Mouse (Mus musculus) midbrain, embryonic 16.5 days (tissue): ENCODE results near the gene Gramd4. TPM values are rescaled to one million over a fixed set of nuclear protein-coding genes. Genes with fewer than 3 reads are reported as not detected.
"Not testable (repeated sequence)": the region's sequence is repeated elsewhere in the genome, so short reads cannot be mapped to it uniquely, and the experiment has no call there.

Experiments
- ATAC-seq: fragments of 200-750 bp; cut with Nextera tagmentation; 2 replicates; pipeline ENCODE4 v1.8.0; 2017; ENCODE audit warnings: moderate TSS enrichment
- H3K27ac ChIP-seq: fragments of 300-500 bp; sonication (generic); 2 replicates; pipeline ENCODE4 v1.5.1; 2014; ENCODE audit warnings: mild to moderate bottlenecking, low read length, mixed read lengths
- H3K27me3 ChIP-seq: fragments of 300-500 bp; sonication (generic); 2 replicates; pipeline ENCODE4 v1.6.1; 2014; ENCODE audit warnings: low read depth, low read length, mixed read lengths; ENCODE audit not compliant: control insufficient read depth, insufficient read depth
- H3K36me3 ChIP-seq: fragments of 300-500 bp; sonication (generic); 2 replicates; pipeline ENCODE4 v1.6.1; 2014; ENCODE audit warnings: mild to moderate bottlenecking, low read length, moderate library complexity, mixed read lengths; ENCODE audit not compliant: control insufficient read depth, insufficient read depth
- H3K4me1 ChIP-seq: fragments of 300-500 bp; sonication (generic); 2 replicates; pipeline ENCODE4 v1.6.1; 2014; ENCODE audit warnings: mild to moderate bottlenecking, low read length, mixed read lengths; ENCODE audit not compliant: control insufficient read depth, insufficient read depth
- H3K4me2 ChIP-seq: fragments of 300-500 bp; sonication (generic); 2 replicates; pipeline ENCODE4 v1.6.1; 2014; ENCODE audit warnings: mild to moderate bottlenecking, low read length, mixed read lengths
- H3K4me3 ChIP-seq: fragments of 300-500 bp; sonication (generic); 2 replicates; pipeline ENCODE4 v1.5.1; 2014; ENCODE audit warnings: low read depth, mild to moderate bottlenecking, low read length, moderate library complexity, mixed read lengths
- H3K9ac ChIP-seq: fragments of 300-500 bp; sonication (generic); 2 replicates; pipeline ENCODE4 v1.6.1; 2014; ENCODE audit warnings: low read depth, low read length, mixed read lengths
- H3K9me3 ChIP-seq: fragments of 300-500 bp; sonication (generic); replicated peaks from 2 replicates; pipeline ENCODE4 v1.6.1; 2014; ENCODE audit warnings: mild to moderate bottlenecking, low read length, mixed read lengths; ENCODE audit not compliant: control insufficient read depth, poor library complexity, severe bottlenecking
- WGBS: fragments of 180-500 bp; shearing (Covaris S2); extraction: QIAGEN DNeasy Blood & Tissue Kit; methylation state at CpG from one replicate; pipeline ENCODE4 v1.1.7; 2014; 5-methylcytosine and 5-hydroxymethylcytosine counted together
- polyA plus RNA-seq: library from polyadenylated mRNA; unstranded; fragments of >200 nt; fragmentation: Nextera tagmentation; extraction: Ambion mirVana; gene quantifications from 2 replicates; pipeline ENCODE4 v1.2.1, GENCODE M21; 2015

Gene Gramd4
- polyA plus RNA-seq, 1 experiment from 2014 or later: 36.7 TPM

- 71% methylated on average over 6 of the region's 6 CpGs for WGBS
- no peak for ATAC-seq
- no peaks in the 10 kb centered on the region for H3K36me3 ChIP-seq
Observed at GRCm38 (mm10) chr15:86172526-86172925, 115.0 kb downstream of the Gramd4 start.

GRCm38 (mm10) chr15:86173136-86173985 is 115.9 kb downstream of the Gramd4 start:
- no peak for ATAC-seq
- 37% methylated on average over 16 of the region's 16 CpGs for WGBS

More at GRCm38 (mm10) chr15:86172526-86172925, 115.0 kb downstream of the Gramd4 start:
- H3K9me3 ChIP-seq: no peaks in the 10 kb centered on the region
- no peaks in the 10 kb centered on the region for H3K27me3 ChIP-seq
- no peak overlapping the region for H3K9ac ChIP-seq
- no peak overlapping the region for H3K4me2 ChIP-seq
- H3K27ac ChIP-seq: no peak overlapping the region
- no peak overlapping the region for H3K4me3 ChIP-seq
- H3K4me1 ChIP-seq: peaks cover 13% of the 10 kb centered on the region

GRCm38 (mm10) chr15:86175253-86176050 is 118.0 kb downstream of the Gramd4 start:
- 94% methylated on average over 3 of the region's 3 CpGs for WGBS
- H3K36me3 ChIP-seq: no peaks in the 10 kb centered on the region
- no peak overlapping the region for H3K9ac ChIP-seq
- no peak for ATAC-seq
- no peaks in the 10 kb centered on the region for H3K27me3 ChIP-seq
- no peaks in the 10 kb centered on the region for H3K9me3 ChIP-seq
- H3K4me2 ChIP-seq: no peak overlapping the region
- H3K4me3 ChIP-seq: no peak overlapping the region
- H3K4me1 ChIP-seq: peaks cover 5% of the 10 kb centered on the region; the same call in 1 of the 2 replicates
- no peak overlapping the region for H3K27ac ChIP-seq

More at GRCm38 (mm10) chr15:86173136-86173985, 115.9 kb downstream of the Gramd4 start:
- Histone ChIP-seq H3K9ac (no peak overlapping the region), H3K27me3 (no peaks in the 10 kb centered on the region), H3K9me3 (no peaks in the 10 kb centered on the region), H3K4me1 (peaks cover 13% of the 10 kb centered on the region), H3K36me3 (no peaks in the 10 kb centered on the region), H3K4me2 (no peak overlapping the region), H3K27ac (no peak overlapping the region), H3K4me3 (no peak overlapping the region)

- no peaks in the 10 kb centered on the region for H3K9me3 ChIP-seq
- WGBS: 88% methylated on average over 10 of the region's 10 CpGs
- H3K4me3 ChIP-seq: no peak overlapping the region
- H3K4me1 ChIP-seq: peaks cover 5% of the 10 kb centered on the region; the same call in 1 of the 2 replicates
- no peak for ATAC-seq
- H3K9ac ChIP-seq: no peak overlapping the region
- no peak overlapping the region for H3K4me2 ChIP-seq
- no peaks in the 10 kb centered on the region for H3K36me3 ChIP-seq
- no peak overlapping the region for H3K27ac ChIP-seq
- no peaks in the 10 kb centered on the region for H3K27me3 ChIP-seq
Observed at GRCm38 (mm10) chr15:86176166-86176565, 118.7 kb downstream of the Gramd4 start.

GRCm38 (mm10) chr15:86176771-86177702 is 119.5 kb downstream of the Gramd4 start:
- Histone ChIP-seq H3K36me3 (no peaks in the 10 kb centered on the region), H3K9ac (no peak overlapping the region), H3K27me3 (no peaks in the 10 kb centered on the region), H3K4me3 (no peak overlapping the region), H3K9me3 (no peaks in the 10 kb centered on the region), H3K4me1 (peaks cover 9% of the 10 kb centered on the region), H3K27ac (no peak overlapping the region), H3K4me2 (no peak overlapping the region)
- WGBS: 81% methylated on average over 22 of the region's 22 CpGs
- 0 out of 2 replicates have a peak, but pooled peaks have one; percentile 30 for ATAC-seq

GRCm38 (mm10) chr15:86177703-86178251 is 120.3 kb downstream of the Gramd4 start:
- not testable (repeated sequence) for H3K4me3 ChIP-seq, H3K27ac ChIP-seq, H3K36me3 ChIP-seq, H3K9me3 ChIP-seq, H3K4me2 ChIP-seq, H3K27me3 ChIP-seq, H3K9ac ChIP-seq
- H3K4me1 ChIP-seq: peaks cover 16% of the 10 kb centered on the region
- 0 out of 2 replicates have a peak, but pooled peaks have one; percentile 29 for ATAC-seq
- WGBS: 79% methylated on average over 2 of the region's 2 CpGs

- Histone ChIP-seq H3K9ac (no peak overlapping the region), H3K4me2 (no peak overlapping the region), H3K27me3 (no peaks in the 10 kb centered on the region), H3K4me1 (peaks cover 14% of the 10 kb centered on the region), H3K27ac (no peak overlapping the region), H3K9me3 (no peaks in the 10 kb centered on the region), H3K36me3 (no peaks in the 10 kb centered on the region), H3K4me3 (no peak overlapping the region)
- 95% methylated on average over 6 of the region's 6 CpGs for WGBS
- ATAC-seq: no peak
Observed at GRCm38 (mm10) chr15:86178594-86178993, 121.1 kb downstream of the Gramd4 start.

GRCm38 (mm10) chr15:86180427-86180826 is 122.9 kb downstream of the Gramd4 start:
- Histone ChIP-seq H3K27ac (no peak overlapping the region), H3K4me2 (no peak overlapping the region), H3K4me3 (no peak overlapping the region), H3K9ac (no peak overlapping the region), H3K4me1 (peaks cover 25% of the 10 kb centered on the region), H3K9me3 (no peaks in the 10 kb centered on the region), H3K27me3 (no peaks in the 10 kb centered on the region), H3K36me3 (no peaks in the 10 kb centered on the region)
- 93% methylated on average over 4 of the region's 4 CpGs for WGBS
- ATAC-seq: no peak
